In genomic region chr9:107645577-107645976, GRCm38 (mm10) we compare ENCODE assay signal across 8 mouse cellular contexts. TPM values are rescaled to one million over a fixed set of nuclear protein-coding genes. Genes with fewer than 3 reads are reported as not detected.
A peak's percentile ranks its signal among the peaks of the same experiment; 100 is the strongest.
DNase-seq lines count a peak whose midpoint lies in the region; ATAC-seq and TF ChIP-seq lines count a peak whose summit lies in the region.

No protein-coding gene starts in this region.

- DNase-seq in 3T3-L1 (ENCODE audit: low read depth, low spot score) (peak; percentile 87), NIH3T3 (ENCODE audit: low read depth) (peak; percentile 91)
- DNase-seq in cerebellum, postnatal 25 days: peak; percentile 84 to 88
- peak; percentile 84 for DNase-seq in gastrocnemius, adult 2 months
- peak; percentile 79 for DNase-seq in liver, embryonic 11.5 days (ENCODE audit: low spot score)

- H3K79me2 ChIP-seq in myocyte (ENCODE audit: control insufficient read depth, insufficient read depth): no peaks in the 10 kb centered on the region

- H3K27ac ChIP-seq in gastrocnemius, adult 2 months: no peak overlapping the region
- no peak overlapping the region for H3K27ac ChIP-seq in intestine, embryonic 16.5 days (ENCODE audit: low read length)
- no peak overlapping the region for H3K27ac ChIP-seq in liver, embryonic 11.5 days (ENCODE audit: low read depth, low read length)
- H3K27ac ChIP-seq in stomach, embryonic 14.5 days (ENCODE audit: low read length): no peak overlapping the region

- H3K4me1 ChIP-seq in intestine, embryonic 16.5 days (ENCODE audit: control insufficient read depth, insufficient read depth, low read length): 0 out of 2 replicates have a peak, but pooled peaks cover 4% of the 10 kb centered on the region
- peaks cover 8% of the 10 kb centered on the region for H3K4me1 ChIP-seq in liver, embryonic 11.5 days (replicated peaks; ENCODE audit: control insufficient read depth, insufficient read depth, low read length)
- H3K4me1 ChIP-seq in stomach, embryonic 14.5 days (ENCODE audit: control insufficient read depth, insufficient read depth, low read length): peaks cover 7% of the 10 kb centered on the region; the same call in 1 of the 2 replicates

- TF ChIP-seq CTCF in gastrocnemius, adult 2 months (IDR thresholded peaks at IDR 0.05): peak; percentile 97

- WGBS in intestine, embryonic 16.5 days: 15% methylated on average over 5 of the region's 5 CpGs
- WGBS in liver, embryonic 11.5 days: 12% methylated on average over 5 of the region's 5 CpGs
- WGBS in stomach, embryonic 14.5 days: 15% methylated on average over 5 of the region's 5 CpGs

- peak; percentile 67 for ATAC-seq in intestine, embryonic 16.5 days
- ATAC-seq in liver, embryonic 11.5 days (replicated peaks; ENCODE audit: low FRiP score): peak; percentile 74
- ATAC-seq in stomach, embryonic 14.5 days (ENCODE audit: insufficient number of reproducible peaks, insufficient read depth, low FRiP score, low read depth): no peak; the same call in 1 of the 2 replicates

- no peak for TF ChIP-seq POLR2A in myocyte (IDR thresholded peaks at IDR 0.05; ENCODE audit: insufficient read length, low read depth)

- no peak overlapping the region for H3K4me3 ChIP-seq in gastrocnemius, adult 2 months
- H3K4me3 ChIP-seq in intestine, embryonic 16.5 days (ENCODE audit: low read length): no peak overlapping the region
- no peak overlapping the region for H3K4me3 ChIP-seq in liver, embryonic 11.5 days (ENCODE audit: low read depth, low read length)
- peak overlapping the region; percentile 26 for H3K4me3 ChIP-seq in myocyte
- no peak overlapping the region for H3K4me3 ChIP-seq in stomach, embryonic 14.5 days (ENCODE audit: low read depth, low read length)

- no peaks in the 10 kb centered on the region for H3K9me3 ChIP-seq in intestine, embryonic 16.5 days (ENCODE audit: control insufficient read depth, low read length)
- no peaks in the 10 kb centered on the region for H3K9me3 ChIP-seq in liver, embryonic 11.5 days (ENCODE audit: control insufficient read depth, low read length)
- H3K9me3 ChIP-seq in stomach, embryonic 14.5 days (ENCODE audit: control insufficient read depth, low read depth, low read length): no peaks in the 10 kb centered on the region

- H3K27me3 ChIP-seq in intestine, embryonic 16.5 days (replicated peaks; ENCODE audit: control insufficient read depth, insufficient read depth, low read length): no peaks in the 10 kb centered on the region
- H3K27me3 ChIP-seq in liver, embryonic 11.5 days (replicated peaks; ENCODE audit: control insufficient read depth, insufficient read depth, low read length): no peaks in the 10 kb centered on the region
- H3K27me3 ChIP-seq in myocyte (ENCODE audit: control insufficient read depth, insufficient read depth, insufficient read length): no peaks in the 10 kb centered on the region
- H3K27me3 ChIP-seq in stomach, embryonic 14.5 days (ENCODE audit: control insufficient read depth, insufficient read depth, low read length): no peaks in the 10 kb centered on the region

- intact Hi-C loops in gastrocnemius, adult 2 months (cut with DNase I): loop anchor here (1.0 kb wide), 1 partner anchor 31 kb away; no protein-coding TSS in a partner anchor

- no peak overlapping the region for H3ac ChIP-seq in myocyte (ENCODE audit: control insufficient read depth, insufficient read length)

- H3K9ac ChIP-seq in intestine, embryonic 16.5 days (ENCODE audit: low read depth, low read length): no peak overlapping the region
- H3K9ac ChIP-seq in liver, embryonic 11.5 days (ENCODE audit: low read depth, low read length): no peak overlapping the region
- H3K9ac ChIP-seq in stomach, embryonic 14.5 days (replicated peaks; ENCODE audit: low read depth, low read length): no peak overlapping the region

- no peaks in the 10 kb centered on the region for H3K36me3 ChIP-seq in intestine, embryonic 16.5 days (ENCODE audit: control insufficient read depth, insufficient read depth, low read length)
- no peaks in the 10 kb centered on the region for H3K36me3 ChIP-seq in liver, embryonic 11.5 days (ENCODE audit: control insufficient read depth, insufficient read depth, low read length)
- H3K36me3 ChIP-seq in myocyte (ENCODE audit: control insufficient read depth, insufficient read depth): no peaks in the 10 kb centered on the region
- no peaks in the 10 kb centered on the region for H3K36me3 ChIP-seq in stomach, embryonic 14.5 days (ENCODE audit: control insufficient read depth, insufficient read depth, low read length)

- 0 out of 2 replicates have a peak overlapping the region, but pooled peaks have one; percentile 81 for H3K4me2 ChIP-seq in intestine, embryonic 16.5 days (ENCODE audit: low read depth, low read length)
- H3K4me2 ChIP-seq in liver, embryonic 11.5 days: 0 out of 2 replicates have a peak overlapping the region, but pooled peaks have one; percentile 70
- H3K4me2 ChIP-seq in myocyte (ENCODE audit: low read depth): peak overlapping the region; percentile 96
- H3K4me2 ChIP-seq in stomach, embryonic 14.5 days (replicated peaks; ENCODE audit: low read depth, low read length): 0 out of 2 replicates have a peak overlapping the region, but pooled peaks have one; percentile 74

TF ChIP-seq in myocyte, 11 proteins besides CTCF, POLR2A, EP300 and RAD21:
- TF ChIP-seq TCF12 (IDR thresholded peaks at IDR 0.05; ENCODE audit: insufficient read depth, poor library complexity, severe bottlenecking) (no peak), TCF3 (IDR thresholded peaks at IDR 0.05; ENCODE audit: insufficient read length, low read depth) (no peak), SRF (IDR thresholded peaks at IDR 0.05; ENCODE audit: control insufficient read depth, insufficient read length, low read depth) (no peak), USF1 (IDR thresholded peaks at IDR 0.05; ENCODE audit: low read depth) (no peak), POLR2AphosphoS2 (IDR thresholded peaks at IDR 0.05; ENCODE audit: insufficient read length, low read depth) (no peak), MAX (IDR thresholded peaks at IDR 0.05; ENCODE audit: low read depth) (no peak), MYOG (IDR thresholded peaks at IDR 0.05; ENCODE audit: control insufficient read depth in 1 of 3, insufficient read depth in 1 of 3, insufficient read length in 2 of 3, low read depth in 2 of 3) (no peak), MYOD1 (IDR thresholded peaks at IDR 0.05; ENCODE audit: control insufficient read depth in 1 of 3, insufficient read length in 2 of 3, low read depth in 2 of 3) (no peak), E2F4 (IDR thresholded peaks at IDR 0.05; ENCODE audit: insufficient read depth) (no peak), REST (IDR thresholded peaks at IDR 0.05; ENCODE audit: insufficient read depth, insufficient read length) (no peak), CEBPB (IDR thresholded peaks at IDR 0.05; ENCODE audit: insufficient read depth, poor library complexity, severe bottlenecking) (no peak)

RNA-seq across cellular contexts. Expression of gene Gnai2, which starts 10.4 kb away (rescaled TPM):
- 10 to 100 TPM; 59.9 to 77.7 TPM for total RNA-seq in gastrocnemius, adult 2 months (2021)
- 301 and 311 TPM in 2 replicates for polyA plus RNA-seq in intestine, embryonic 16.5 days (2015; fragmentation: Nextera tagmentation; extraction: Ambion mirVana)
- 217 and 233 TPM in 2 replicates for polyA plus RNA-seq in liver, embryonic 11.5 days (2014; fragmentation: Nextera tagmentation; extraction: Ambion mirVana)
- polyA plus RNA-seq in myocyte (2012; fragmentation: generic; extraction: Trizol): 499 TPM
- polyA plus RNA-seq in stomach, embryonic 14.5 days (2014; fragmentation: Nextera tagmentation; extraction: Ambion mirVana): 359 TPM in 2 replicates

RNA-seq across cellular contexts. Expression of gene Slc38a3, which starts 23.8 kb away (rescaled TPM):
- 10 to 100 TPM; 60.8 to 94.7 TPM for total RNA-seq in gastrocnemius, adult 2 months (2021)
- 10.1 TPM in 2 replicates for polyA plus RNA-seq in intestine, embryonic 16.5 days (2015; fragmentation: Nextera tagmentation; extraction: Ambion mirVana)
- 3.9 and 4.0 TPM in 2 replicates for polyA plus RNA-seq in liver, embryonic 11.5 days (2014; fragmentation: Nextera tagmentation; extraction: Ambion mirVana)
- polyA plus RNA-seq in myocyte (2012; fragmentation: generic; extraction: Trizol): 0.06 TPM
- polyA plus RNA-seq in stomach, embryonic 14.5 days (2014; fragmentation: Nextera tagmentation; extraction: Ambion mirVana): 3.7 and 7.1 TPM in 2 replicates

RNA-seq across cellular contexts. Expression of gene Gnat1, which starts 33.9 kb away (rescaled TPM):
- not detected for total RNA-seq in gastrocnemius, adult 2 months (2021)
- 0.98 and 1.6 TPM in 2 replicates for polyA plus RNA-seq in intestine, embryonic 16.5 days (2015; fragmentation: Nextera tagmentation; extraction: Ambion mirVana)
- 4.7 and 5.0 TPM in 2 replicates for polyA plus RNA-seq in liver, embryonic 11.5 days (2014; fragmentation: Nextera tagmentation; extraction: Ambion mirVana)
- polyA plus RNA-seq in myocyte (2012; fragmentation: generic; extraction: Trizol): not detected
- 1.8 and 2.4 TPM in 2 replicates for polyA plus RNA-seq in stomach, embryonic 14.5 days (2014; fragmentation: Nextera tagmentation; extraction: Ambion mirVana)

RNA-seq across cellular contexts. Expression of gene Sema3b, which starts 36.5 kb away (rescaled TPM):
- total RNA-seq in gastrocnemius, adult 2 months (2021): 10 to 100 TPM; 11.2 to 17.9 TPM
- 50.4 and 54.9 TPM in 2 replicates for polyA plus RNA-seq in intestine, embryonic 16.5 days (2015; fragmentation: Nextera tagmentation; extraction: Ambion mirVana)
- 0.63 and 0.79 TPM in 2 replicates for polyA plus RNA-seq in liver, embryonic 11.5 days (2014; fragmentation: Nextera tagmentation; extraction: Ambion mirVana)
- polyA plus RNA-seq in myocyte (2012; fragmentation: generic; extraction: Trizol): 59.9 TPM
- 6.1 and 7.9 TPM in 2 replicates for polyA plus RNA-seq in stomach, embryonic 14.5 days (2014; fragmentation: Nextera tagmentation; extraction: Ambion mirVana)

RNA-seq across cellular contexts. Expression of gene Ifrd2, which starts 58.1 kb away (rescaled TPM):
- total RNA-seq in gastrocnemius, adult 2 months (2021): 10 to 100 TPM; 48.5 to 50.4 TPM
- 79.0 and 89.6 TPM in 2 replicates for polyA plus RNA-seq in intestine, embryonic 16.5 days (2015; fragmentation: Nextera tagmentation; extraction: Ambion mirVana)
- 219 and 230 TPM in 2 replicates for polyA plus RNA-seq in liver, embryonic 11.5 days (2014; fragmentation: Nextera tagmentation; extraction: Ambion mirVana)
- 29.4 TPM for polyA plus RNA-seq in myocyte (2012; fragmentation: generic; extraction: Trizol)
- 54.0 and 61.1 TPM in 2 replicates for polyA plus RNA-seq in stomach, embryonic 14.5 days (2014; fragmentation: Nextera tagmentation; extraction: Ambion mirVana)
